Mouse (Mus musculus) limb, embryonic 13.5 days (tissue): ENCODE results near the gene Trim28. TPM values are rescaled to one million over a fixed set of nuclear protein-coding genes. Genes with fewer than 3 reads are reported as not detected.

ENCODE experiments used
- ATAC-seq: fragments of 200-750 bp; cut with Nextera tagmentation; 2 replicates; pipeline ENCODE4 v1.8.0; 2017; ENCODE audit warnings: low read depth, moderate number of reproducible peaks, moderate TSS enrichment; ENCODE audit not compliant: low FRiP score
- H3K27ac ChIP-seq: fragments of 300-500 bp; sonication (generic); 2 replicates; pipeline ENCODE4 v1.5.1; 2015; ENCODE audit warnings: inconsistent platforms, mild to moderate bottlenecking, moderate library complexity
- H3K27me3 ChIP-seq: fragments of 300-500 bp; sonication (generic); 2 replicates; pipeline ENCODE4 v1.6.1; 2015; ENCODE audit warnings: mild to moderate bottlenecking, inconsistent platforms
- H3K36me3 ChIP-seq: fragments of 300-500 bp; sonication (generic); 2 replicates; pipeline ENCODE4 v1.6.1; 2015; ENCODE audit warnings: inconsistent platforms, mild to moderate bottlenecking, moderate library complexity
- H3K4me1 ChIP-seq: fragments of 300-500 bp; sonication (generic); 2 replicates; pipeline ENCODE4 v1.6.1; 2015; ENCODE audit warnings: inconsistent platforms
- H3K4me2 ChIP-seq: fragments of 300-500 bp; sonication (generic); replicated peaks from 2 replicates; pipeline ENCODE4 v1.6.1; 2015; ENCODE audit warnings: inconsistent platforms, mild to moderate bottlenecking, moderate library complexity
- H3K4me3 ChIP-seq: fragments of 300-500 bp; sonication (generic); 2 replicates; pipeline ENCODE4 v1.5.1; 2015; ENCODE audit warnings: moderate library complexity, mild to moderate bottlenecking, inconsistent platforms
- H3K9ac ChIP-seq: fragments of 300-500 bp; sonication (generic); 2 replicates; pipeline ENCODE4 v1.6.1; 2015; ENCODE audit warnings: mild to moderate bottlenecking, inconsistent platforms
- H3K9me3 ChIP-seq: fragments of 300-500 bp; sonication (generic); 2 replicates; pipeline ENCODE4 v1.6.1; 2016; ENCODE audit warnings: inconsistent platforms
- WGBS: fragments of 180-500 bp; shearing (Covaris S2); methylation state at CpG from one replicate; pipeline ENCODE4 v1.1.7; 2015; 5-methylcytosine and 5-hydroxymethylcytosine counted together
- polyA plus RNA-seq: library from polyadenylated mRNA; unstranded; fragments of >200 nt; fragmentation: Nextera tagmentation; extraction: Ambion mirVana; gene quantifications from 2 replicates; pipeline ENCODE4 v1.2.1, GENCODE M21; 2015

Gene Trim28
- polyA plus RNA-seq, 1 experiment from 2014 or later = 316 TPM

- 1% methylated on average over 31 of the region's 33 CpGs for WGBS
Observed at GRCm38 (mm10) chr7:13037366-13037765, 38.5 kb downstream of the Trim28 start.

DNA sequence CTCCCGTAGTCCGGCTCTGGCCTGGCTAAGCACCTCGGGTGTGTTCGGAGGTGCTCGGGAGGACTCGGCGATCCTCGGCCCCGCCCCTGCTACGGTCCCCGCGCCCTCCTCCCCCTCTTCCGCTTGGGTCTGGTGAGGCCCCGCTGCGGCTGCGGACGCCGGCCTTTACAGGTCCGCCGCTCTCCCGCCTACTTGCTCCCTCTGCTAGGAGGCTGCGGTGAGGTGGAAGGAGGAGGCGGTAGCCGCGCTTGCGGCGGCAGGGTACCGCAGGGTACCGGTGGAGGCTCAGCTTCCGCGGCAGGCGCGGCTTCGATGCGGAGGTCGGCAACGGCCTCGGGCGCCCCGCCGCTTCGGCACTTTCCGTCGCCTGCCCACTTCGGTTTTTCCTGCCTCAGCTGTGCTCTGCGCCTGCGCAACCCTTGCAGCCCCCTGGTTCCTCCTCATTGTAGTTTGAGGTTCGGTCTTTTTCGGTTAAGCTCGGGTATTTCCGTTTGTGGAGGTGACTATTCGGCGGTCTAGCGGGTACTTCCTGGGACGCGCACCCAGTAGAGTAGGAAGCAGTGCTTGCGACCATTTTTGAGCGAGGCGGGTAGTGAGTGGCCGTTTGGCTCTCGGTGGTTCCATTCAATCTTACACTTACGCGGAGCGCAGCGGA lies 39.1 kb downstream of the Trim28 start, which contains the start of gene Ube2m:
TSS of gene Ube2m (minus strand) at position 375 of the 655 bp plus-strand sequence.
- Histone ChIP-seq H3K4me3 (peak within 1 kb of the TSS; percentile 81), H3K4me1 (peaks cover 44% of the 10 kb centered on the region), H3K36me3 (peaks cover 24% of the 10 kb centered on the region), H3K27me3 (peaks cover 25% of the 10 kb centered on the region), H3K27ac (peak within 1 kb of the TSS; percentile 99), H3K9me3 (0 out of 2 replicates have a peak, but pooled peaks cover 2% of the 10 kb centered on the region), H3K9ac (peak within 1 kb of the TSS; percentile 97), H3K4me2 (peak within 1 kb of the TSS; percentile 88)
- ATAC-seq = peak; percentile 92
- WGBS = under 1% methylated on average over 56 of the region's 65 CpGs

More at GRCm38 (mm10) chr7:13037366-13037765, 38.5 kb downstream of the Trim28 start:
- no peak for ATAC-seq
- H3K4me1 ChIP-seq = peaks cover 47% of the 10 kb centered on the region
- H3K27ac ChIP-seq = peak overlapping the region; percentile 99
- peaks cover 19% of the 10 kb centered on the region for H3K27me3 ChIP-seq
- peak overlapping the region; percentile 97 for H3K9ac ChIP-seq
- H3K4me2 ChIP-seq = peak overlapping the region; percentile 88
- H3K4me3 ChIP-seq = peak overlapping the region; percentile 81
- H3K36me3 ChIP-seq = peaks cover 29% of the 10 kb centered on the region
- H3K9me3 ChIP-seq = no peaks in the 10 kb centered on the region

- 0 out of 2 replicates have a peak, but pooled peaks cover 6% of the 10 kb centered on the region for H3K9me3 ChIP-seq
- H3K9ac ChIP-seq = peak overlapping the region; percentile 97
- peaks cover 32% of the 10 kb centered on the region for H3K27me3 ChIP-seq
- peak overlapping the region; percentile 99 for H3K27ac ChIP-seq
- peak overlapping the region; percentile 88 for H3K4me2 ChIP-seq
- H3K36me3 ChIP-seq = peaks cover 18% of the 10 kb centered on the region
- ATAC-seq = no peak
- H3K4me1 ChIP-seq = peaks cover 43% of the 10 kb centered on the region
- 23% methylated on average over 15 of the region's 15 CpGs for WGBS
- H3K4me3 ChIP-seq = peak overlapping the region; percentile 81
Observed at GRCm38 (mm10) chr7:13038621-13039169, 39.8 kb downstream of the Trim28 start.

GRCm38 (mm10) chr7:13039181-13039580 lies 40.3 kb downstream of the Trim28 start:
- 89% methylated on average over 1 of the region's 1 CpGs for WGBS
- peak overlapping the region; percentile 81 for H3K4me3 ChIP-seq
- no peak for ATAC-seq

DNA sequence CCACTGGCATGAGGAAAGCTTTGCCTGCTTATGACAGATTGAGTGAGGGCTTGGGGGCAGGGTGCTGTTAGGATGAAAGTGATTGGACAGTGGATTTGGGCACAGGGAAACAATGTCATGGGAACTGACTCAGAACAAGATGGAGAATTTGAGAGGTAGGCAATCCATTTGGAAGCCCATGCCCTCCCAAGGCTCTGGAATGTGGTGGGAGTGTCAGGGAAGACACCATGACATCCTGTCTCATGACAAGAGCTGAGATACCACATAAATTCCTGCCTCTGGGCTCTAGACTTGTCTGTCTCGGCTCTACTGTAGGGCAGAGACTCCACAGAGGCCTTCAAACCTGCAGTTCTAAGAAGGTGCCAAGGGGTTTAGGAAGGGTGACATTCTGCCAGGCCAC lies 42.3 kb downstream of the Trim28 start:
- Histone ChIP-seq H3K9ac (no peak overlapping the region), H3K4me1 (peaks cover 32% of the 10 kb centered on the region), H3K4me2 (no peak overlapping the region), H3K27ac (no peak overlapping the region), H3K27me3 (peaks cover 53% of the 10 kb centered on the region), H3K36me3 (peaks cover 3% of the 10 kb centered on the region), H3K9me3 (0 out of 2 replicates have a peak, but pooled peaks cover 6% of the 10 kb centered on the region), H3K4me3 (no peak overlapping the region)
- 67% methylated on average over 1 of the region's 1 CpGs for WGBS
- no peak for ATAC-seq

More at GRCm38 (mm10) chr7:13039181-13039580, 40.3 kb downstream of the Trim28 start:
- peaks cover 17% of the 10 kb centered on the region for H3K36me3 ChIP-seq
- H3K27ac ChIP-seq = no peak overlapping the region
- H3K4me1 ChIP-seq = peaks cover 44% of the 10 kb centered on the region
- peaks cover 37% of the 10 kb centered on the region for H3K27me3 ChIP-seq
- peak overlapping the region; percentile 97 for H3K9ac ChIP-seq
- H3K9me3 ChIP-seq = 0 out of 2 replicates have a peak, but pooled peaks cover 6% of the 10 kb centered on the region
- H3K4me2 ChIP-seq = peak overlapping the region; percentile 88

DNA sequence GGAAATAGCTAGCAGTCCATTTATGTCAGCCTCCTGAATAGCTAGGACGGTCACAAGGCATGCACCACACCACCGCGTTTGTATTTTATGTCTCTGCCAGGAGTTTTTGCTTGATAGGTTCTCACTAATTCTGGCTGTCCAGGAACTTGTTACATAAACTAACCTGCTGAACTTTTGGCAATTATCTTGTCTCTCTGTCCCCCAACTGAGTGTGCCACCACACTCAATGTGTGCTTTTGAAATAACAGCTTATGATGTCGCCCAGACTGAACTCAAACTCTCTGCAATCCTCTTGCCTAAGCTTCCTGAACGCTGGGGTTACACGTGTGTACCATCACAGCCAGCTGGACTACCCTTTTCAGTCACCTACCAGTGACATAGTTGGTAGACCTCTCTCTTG lies 43.6 kb downstream of the Trim28 start:
- no peak for ATAC-seq
- Histone ChIP-seq H3K9me3 (0 out of 2 replicates have a peak, but pooled peaks cover 6% of the 10 kb centered on the region), H3K9ac (no peak overlapping the region), H3K36me3 (no peaks in the 10 kb centered on the region), H3K4me2 (no peak overlapping the region), H3K4me3 (no peak overlapping the region), H3K4me1 (peaks cover 24% of the 10 kb centered on the region), H3K27me3 (peaks cover 53% of the 10 kb centered on the region), H3K27ac (no peak overlapping the region)
- 79% methylated on average over 6 of the region's 6 CpGs for WGBS

GRCm38 (mm10) chr7:13043120-13043444 lies 44.2 kb downstream of the Trim28 start:
- no peak for ATAC-seq
- whole genome bisulfite sequencing = 35% methylated on average over 16 of the region's 16 CpGs
- H3K36me3 ChIP-seq = no peaks in the 10 kb centered on the region
- peak overlapping the region; percentile 97 for H3K4me2 ChIP-seq
- H3K4me1 ChIP-seq = peaks cover 24% of the 10 kb centered on the region
- peak overlapping the region; percentile 78 for H3K9ac ChIP-seq
- H3K4me3 ChIP-seq = peak overlapping the region; percentile 54
- H3K27me3 ChIP-seq = peaks cover 53% of the 10 kb centered on the region
- H3K9me3 ChIP-seq = 0 out of 2 replicates have a peak, but pooled peaks cover 6% of the 10 kb centered on the region
- no peak overlapping the region for H3K27ac ChIP-seq

GRCm38 (mm10) chr7:13043445-13044253 lies 44.7 kb downstream of the Trim28 start:
- 0 out of 2 replicates have a peak, but pooled peaks cover 6% of the 10 kb centered on the region for H3K9me3 ChIP-seq
- H3K9ac ChIP-seq = peak overlapping the region; percentile 78
- H3K27me3 ChIP-seq = peaks cover 53% of the 10 kb centered on the region
- peak overlapping the region; percentile 54 for H3K4me3 ChIP-seq
- H3K4me1 ChIP-seq = peaks cover 22% of the 10 kb centered on the region
- 5% methylated on average over 88 of the region's 88 CpGs for WGBS
- ATAC-seq = peak; percentile 37; the same call in 1 of the 2 replicates
- H3K36me3 ChIP-seq = no peaks in the 10 kb centered on the region
- no peak overlapping the region for H3K27ac ChIP-seq
- peak overlapping the region; percentile 97 for H3K4me2 ChIP-seq

DNA sequence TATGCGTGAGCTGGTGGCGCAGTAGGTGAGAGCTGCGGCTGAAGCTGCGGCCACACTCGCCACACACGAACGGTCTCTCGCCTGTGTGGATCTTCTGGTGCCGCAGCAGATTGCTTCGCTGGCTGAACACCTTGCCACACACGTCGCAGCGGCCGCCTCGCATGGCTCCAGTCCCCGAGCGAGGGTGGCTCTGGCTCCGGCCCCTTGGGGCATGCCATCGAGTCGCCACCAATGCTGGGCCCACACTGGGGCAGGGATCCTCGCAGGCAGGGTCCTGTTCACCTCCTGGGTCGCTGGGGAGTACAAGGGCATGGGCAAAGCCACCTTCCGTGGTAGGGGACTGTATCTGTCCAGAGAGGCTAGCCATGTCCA lies 45.3 kb downstream of the Trim28 start:
- peak overlapping the region; percentile 54 for H3K4me3 ChIP-seq

GRCm38 (mm10) chr7:13046084-13046483 lies 47.2 kb downstream of the Trim28 start:
- no peaks in the 10 kb centered on the region for H3K36me3 ChIP-seq
- 9% methylated on average over 2 of the region's 2 CpGs for WGBS
- 0 out of 2 replicates have a peak, but pooled peaks cover 6% of the 10 kb centered on the region for H3K9me3 ChIP-seq
- H3K4me3 ChIP-seq = no peak overlapping the region
- H3K9ac ChIP-seq = no peak overlapping the region
- H3K4me2 ChIP-seq = no peak overlapping the region
- 0 out of 2 replicates have a peak, but pooled peaks have one; percentile 41 for ATAC-seq
- no peak overlapping the region for H3K27ac ChIP-seq
- H3K4me1 ChIP-seq = peaks cover 15% of the 10 kb centered on the region
- peaks cover 47% of the 10 kb centered on the region for H3K27me3 ChIP-seq

More for the DNA sequence above, 45.3 kb downstream of the Trim28 start:
- 2% methylated on average over 23 of the region's 23 CpGs for WGBS
- Histone ChIP-seq H3K9me3 (0 out of 2 replicates have a peak, but pooled peaks cover 6% of the 10 kb centered on the region), H3K4me1 (peaks cover 16% of the 10 kb centered on the region), H3K36me3 (no peaks in the 10 kb centered on the region), H3K27ac (no peak overlapping the region), H3K4me2 (peak overlapping the region; percentile 97), H3K9ac (peak overlapping the region; percentile 78), H3K27me3 (peaks cover 53% of the 10 kb centered on the region)
- 0 out of 2 replicates have a peak, but pooled peaks have one; percentile 1 for ATAC-seq

- Histone ChIP-seq H3K27me3 (no peaks in the 10 kb centered on the region), H3K4me3 (no peak overlapping the region; the same call in 1 of the 2 replicates), H3K4me1 (peaks cover 5% of the 10 kb centered on the region; the same call in 1 of the 2 replicates), H3K9me3 (no peaks in the 10 kb centered on the region), H3K36me3 (no peaks in the 10 kb centered on the region), H3K27ac (no peak overlapping the region), H3K9ac (no peak overlapping the region), H3K4me2 (no peak overlapping the region)
- no peak for ATAC-seq
- WGBS = 89% methylated on average over 13 of the region's 13 CpGs
Observed at GRCm38 (mm10) chr7:13053001-13053400, 54.1 kb downstream of the Trim28 start.
